Mouse (Mus musculus) hindbrain, postnatal 0 days (tissue): Measurements from ENCODE around the gene Hsd17b1. TPM values are rescaled to one million over a fixed set of nuclear protein-coding genes. Genes with fewer than 3 reads are reported as not detected.
A peak's percentile ranks its signal among the peaks of the same experiment; 100 is the strongest.
"Not testable (repeated sequence)": the region's sequence is repeated elsewhere in the genome, so short reads cannot be mapped to it uniquely, and the experiment has no call there.

ENCODE experiments used
- ATAC-seq: fragments of 200-750 bp; cut with Nextera tagmentation; 2 replicates; pipeline ENCODE4 v1.8.0; 2017; ENCODE audit warnings: mild to moderate bottlenecking, moderate TSS enrichment, moderate library complexity
- DNase-seq: peaks from one replicate; pipeline ENCODE4 v3.0.0-alpha.2; 2015; ENCODE audit warnings: low spot score
- H3K27ac ChIP-seq: fragments of 300-500 bp; sonication (generic); 2 replicates; pipeline ENCODE4 v1.5.1; 2014; ENCODE audit warnings: mild to moderate bottlenecking
- H3K27me3 ChIP-seq: fragments of 300-500 bp; sonication (generic); 2 replicates; pipeline ENCODE4 v1.6.1; 2014; ENCODE audit warnings: low read length, mixed read lengths; ENCODE audit not compliant: insufficient read depth
- H3K36me3 ChIP-seq: fragments of 300-500 bp; sonication (generic); 2 replicates; pipeline ENCODE4 v1.6.1; 2014; ENCODE audit warnings: low read length, mixed read lengths; ENCODE audit not compliant: insufficient read depth
- H3K4me1 ChIP-seq: fragments of 300-500 bp; sonication (generic); 2 replicates; pipeline ENCODE4 v1.6.1; 2014; ENCODE audit warnings: antibody characterized with exemption, low read length, mixed read lengths; ENCODE audit not compliant: insufficient read depth
- H3K4me2 ChIP-seq: fragments of 300-500 bp; sonication (generic); 2 replicates; pipeline ENCODE4 v1.6.1; 2014; ENCODE audit warnings: low read depth, mild to moderate bottlenecking, low read length, moderate library complexity, mixed read lengths
- H3K4me3 ChIP-seq: fragments of 300-500 bp; sonication (generic); 2 replicates; pipeline ENCODE4 v1.5.1; 2014; ENCODE audit warnings: low read length
- H3K9ac ChIP-seq: fragments of 300-500 bp; sonication (generic); replicated peaks from 2 replicates; pipeline ENCODE4 v1.6.1; 2014; ENCODE audit warnings: mild to moderate bottlenecking, low read length, moderate library complexity, mixed read lengths
- H3K9me3 ChIP-seq: fragments of 300-500 bp; sonication (generic); 2 replicates; pipeline ENCODE4 v1.6.1; 2016; ENCODE audit warnings: low read length, mixed read lengths
- CTCF ChIP-seq: IDR thresholded peaks from 2 replicates; pipeline ENCODE4 v1.5.1; 2016; ENCODE audit warnings: antibody characterized with exemption, control low read depth, low read depth
- WGBS: fragments of 180-500 bp; shearing (Covaris S2); extraction: QIAGEN DNeasy Blood & Tissue Kit; methylation state at CpG from one replicate; pipeline ENCODE4 v1.1.7; 2014; 5-methylcytosine and 5-hydroxymethylcytosine counted together
- microRNA-seq, 2 experiments: library from miRNA; unstranded; fragments of <30 nt; microRNA quantifications; one replicate each; pipeline ENCODE4; 2016
- polyA plus RNA-seq: library from polyadenylated mRNA; unstranded; fragments of >200 nt; fragmentation: Nextera tagmentation; extraction: Ambion mirVana; gene quantifications from 2 replicates; pipeline ENCODE4 v1.2.1, GENCODE M21; 2015
- total RNA-seq: library from RNA; depleted of rRNA; stranded (reverse); fragments of >200 nt; gene quantifications from 2 replicates; pipeline ENCODE4 v1.2.3, GENCODE M21; 2014; rRNA removed

Hsd17b1 gene
- total and polyA plus RNA-seq, 2 experiments from 2014 or later, result 0.16 TPM; not detected in 1

GRCm38 (mm10) chr11:101119761-101120544 is 41.7 kb downstream of the Hsd17b1 start, which contains the start of the genes Retreg3 and Tubg1:
TSS of gene Retreg3 (minus strand) at chr11:101119893.
TSS of gene Tubg1 (plus strand) at chr11:101119938.
- Histone ChIP-seq H3K4me2 (peak within 1 kb of the TSS; percentile 78), H3K36me3 (peaks cover 6% of the 10 kb centered on the region), H3K4me1 (peaks cover 14% of the 10 kb centered on the region; the same call in 1 of the 2 replicates), H3K27ac (peak within 1 kb of the TSS; percentile 94), H3K9me3 (no peaks in the 10 kb centered on the region), H3K27me3 (no peaks in the 10 kb centered on the region), H3K4me3 (peak within 1 kb of the TSS; percentile 97), H3K9ac (peak within 1 kb of the TSS; percentile 93)
- peak; percentile 14; the same call in 1 of the 2 replicates for TF ChIP-seq CTCF
- ATAC-seq (peak; percentile 97), DNase-seq (peak; percentile 100)
- WGBS, result under 1% methylated on average over 61 of the region's 61 CpGs

DNA sequence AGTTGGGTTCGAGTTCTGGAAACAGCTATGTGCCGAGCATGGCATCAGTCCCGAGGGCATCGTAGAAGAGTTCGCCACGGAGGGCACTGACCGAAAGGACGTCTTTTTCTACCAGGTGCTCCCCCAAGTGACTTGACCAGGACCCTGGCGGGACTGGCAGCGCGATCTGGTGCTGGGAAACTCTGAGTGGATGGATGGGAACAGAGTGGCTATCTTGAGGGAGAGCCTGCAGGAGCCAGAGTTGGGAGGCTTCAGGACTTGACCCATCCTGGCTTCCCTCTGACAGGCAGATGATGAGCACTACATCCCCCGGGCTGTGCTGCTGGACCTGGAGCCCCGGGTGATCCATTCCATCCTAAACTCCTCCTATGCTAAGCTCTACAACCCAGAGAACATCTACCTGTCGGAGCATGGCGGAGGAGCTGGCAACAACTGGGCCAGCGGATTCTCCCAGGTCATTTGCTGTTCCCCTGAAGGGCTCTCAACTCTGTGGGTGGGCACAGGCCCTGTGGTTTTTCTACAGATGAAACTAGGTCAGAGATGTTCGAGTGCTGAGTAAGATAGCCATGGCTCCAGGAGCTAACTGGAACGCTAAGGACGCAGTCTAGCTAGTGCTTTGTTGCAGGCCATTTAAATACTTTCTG is 42.5 kb downstream of the Hsd17b1 start:
- WGBS, result 21% methylated on average over 19 of the region's 19 CpGs
- peak overlapping the region; percentile 78 for H3K4me2 ChIP-seq
- H3K4me3 ChIP-seq, result peak overlapping the region; percentile 97
- ATAC-seq (no peak), DNase-seq (no peak)
- no peaks in the 10 kb centered on the region for H3K9me3 ChIP-seq
- no peaks in the 10 kb centered on the region for H3K27me3 ChIP-seq
- H3K4me1 ChIP-seq, result peaks cover 14% of the 10 kb centered on the region; the same call in 1 of the 2 replicates
- peak overlapping the region; percentile 53 for H3K9ac ChIP-seq
- H3K27ac ChIP-seq, result peak overlapping the region; percentile 83
- no peak for TF ChIP-seq CTCF
- peaks cover 6% of the 10 kb centered on the region for H3K36me3 ChIP-seq

DNA sequence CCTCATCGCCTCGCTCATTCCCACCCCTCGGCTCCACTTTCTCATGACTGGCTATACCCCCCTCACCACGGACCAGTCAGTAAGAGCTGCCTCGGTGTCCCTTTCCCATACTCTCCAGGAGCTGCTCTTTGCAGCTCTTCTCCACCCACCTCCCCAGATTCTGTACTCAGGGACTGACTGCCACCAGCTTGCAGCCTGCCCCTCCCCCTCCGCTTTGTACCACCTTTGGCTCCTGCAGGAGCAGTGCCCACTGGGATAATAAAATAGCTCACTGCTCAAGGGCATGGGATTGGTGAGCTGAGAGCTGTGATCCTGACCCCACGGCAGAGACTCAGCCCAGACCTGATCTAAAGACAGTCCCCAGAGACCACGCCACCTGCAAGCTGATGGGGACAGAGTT is 46.3 kb downstream of the Hsd17b1 start:
- not testable (repeated sequence) for ATAC-seq
- 96% methylated on average over 8 of the region's 8 CpGs for whole genome bisulfite sequencing

DNA sequence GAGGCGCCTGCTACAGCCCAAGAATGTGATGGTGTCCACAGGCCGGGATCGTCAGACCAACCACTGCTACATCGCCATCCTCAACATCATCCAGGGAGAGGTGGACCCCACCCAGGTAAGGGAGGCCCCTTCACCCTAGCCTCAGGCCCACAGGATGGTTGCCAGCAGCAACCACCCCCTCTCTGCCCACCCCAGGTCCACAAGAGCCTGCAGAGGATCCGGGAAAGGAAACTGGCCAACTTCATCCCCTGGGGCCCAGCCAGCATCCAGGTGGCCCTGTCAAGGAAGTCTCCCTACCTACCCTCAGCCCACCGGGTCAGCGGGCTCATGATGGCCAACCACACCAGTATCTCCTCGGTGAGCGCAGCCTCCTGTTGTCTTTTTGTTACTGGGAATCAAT is 46.8 kb downstream of the Hsd17b1 start:
- H3K4me3 ChIP-seq, ATAC-seq, H3K27ac ChIP-seq, H3K27me3 ChIP-seq, DNase-seq, H3K9me3 ChIP-seq, H3K9ac ChIP-seq, H3K4me1 ChIP-seq, H3K4me2 ChIP-seq: not testable (repeated sequence)
- WGBS, result 92% methylated on average over 5 of the region's 9 CpGs
- peaks cover 16% of the 10 kb centered on the region for H3K36me3 ChIP-seq

More for the DNA sequence above, 46.3 kb downstream of the Hsd17b1 start:
- not testable (repeated sequence) for H3K9ac ChIP-seq, H3K27ac ChIP-seq, H3K4me3 ChIP-seq, H3K9me3 ChIP-seq, H3K4me2 ChIP-seq, H3K4me1 ChIP-seq, H3K27me3 ChIP-seq, DNase-seq
- peaks cover 16% of the 10 kb centered on the region for H3K36me3 ChIP-seq

DNA sequence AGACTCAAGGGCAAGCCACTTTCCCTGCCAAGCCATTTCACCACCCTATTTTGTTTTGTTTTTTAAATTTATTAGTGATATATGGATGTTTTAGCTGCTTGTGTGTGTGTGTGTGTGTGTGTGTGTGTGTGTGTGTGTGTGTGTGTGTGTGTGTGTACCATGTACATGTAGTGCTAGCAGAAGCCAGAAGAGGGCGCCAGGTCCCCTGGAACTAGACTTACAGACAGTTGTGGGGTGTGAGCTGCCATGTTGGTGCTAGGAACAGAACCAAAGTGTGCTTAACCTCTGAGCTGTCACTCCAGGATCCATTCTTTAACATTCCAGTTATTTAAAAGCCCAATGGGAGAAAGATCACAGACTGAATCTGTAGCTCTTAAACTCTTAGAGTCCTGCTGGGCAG is 48.9 kb downstream of the Hsd17b1 start:
- H3K9ac ChIP-seq, result no peak overlapping the region
- WGBS, result 68% methylated on average over 1 of the region's 1 CpGs
- no peaks in the 10 kb centered on the region for H3K27me3 ChIP-seq
- H3K4me1 ChIP-seq, result no peaks in the 10 kb centered on the region
- H3K9me3 ChIP-seq, result no peaks in the 10 kb centered on the region
- no peak overlapping the region for H3K4me2 ChIP-seq
- no peak for DNase-seq
- peak; percentile 38 for TF ChIP-seq CTCF
- no peak for ATAC-seq
- H3K27ac ChIP-seq, result no peak overlapping the region
- no peak overlapping the region for H3K4me3 ChIP-seq
- H3K36me3 ChIP-seq, result peaks cover 16% of the 10 kb centered on the region

- WGBS, result 81% methylated on average over 11 of the region's 11 CpGs
- ATAC-seq (no peak), DNase-seq (no peak)
These were observed 50.9 kb downstream of the Hsd17b1 start for GRCm38 (mm10) chr11:101128996-101129577.

More at GRCm38 (mm10) chr11:101128996-101129577, 50.9 kb downstream of the Hsd17b1 start:
- H3K36me3 ChIP-seq, result peaks cover 11% of the 10 kb centered on the region
- H3K4me2 ChIP-seq, result no peak overlapping the region
- no peaks in the 10 kb centered on the region for H3K27me3 ChIP-seq
- no peak for TF ChIP-seq CTCF
- H3K27ac ChIP-seq, result no peak overlapping the region
- H3K9me3 ChIP-seq, result no peaks in the 10 kb centered on the region
- no peak overlapping the region for H3K9ac ChIP-seq
- H3K4me3 ChIP-seq, result no peak overlapping the region
- no peaks in the 10 kb centered on the region for H3K4me1 ChIP-seq

Small RNA genes within 50 kb of the gene (microRNA-seq; reads per million reads assigned to microRNA genes)
- gene Mir6928, result 5.0 to 5.1 reads per million in 2 experiments

Other genes starting within 250 kb of the Hsd17b1 start
- 21.8 and 25.0 TPM in 2 replicates for gene Stat5b, start 227.7 kb upstream of the Hsd17b1 start, total RNA-seq
- gene Stat5b, start 227.7 kb upstream of the Hsd17b1 start, polyA plus RNA-seq, result 12.5 and 12.8 TPM in 2 replicates
- gene Stat5a, start 219.1 kb upstream of the Hsd17b1 start, total RNA-seq, result 4.1 and 5.5 TPM in 2 replicates
- gene Stat5a, start 219.1 kb upstream of the Hsd17b1 start, polyA plus RNA-seq, result 2.5 and 3.3 TPM in 2 replicates
- 49.7 and 56.2 TPM in 2 replicates for gene Stat3, start 138.9 kb upstream of the Hsd17b1 start, total RNA-seq
- 41.4 and 43.4 TPM in 2 replicates for gene Stat3, start 138.9 kb upstream of the Hsd17b1 start, polyA plus RNA-seq
- gene Cavin1, start 107.5 kb upstream of the Hsd17b1 start, total RNA-seq, result 19.7 and 26.3 TPM in 2 replicates
- 48.6 and 50.2 TPM in 2 replicates for gene Cavin1, start 107.5 kb upstream of the Hsd17b1 start, polyA plus RNA-seq
- 213 and 222 TPM in 2 replicates for gene Atp6v0a1, start 69.0 kb upstream of the Hsd17b1 start, total RNA-seq
- gene Atp6v0a1, start 69.0 kb upstream of the Hsd17b1 start, polyA plus RNA-seq, result 162 and 181 TPM in 2 replicates
- gene Naglu, start 8.4 kb upstream of the Hsd17b1 start, total RNA-seq, result 23.1 and 23.8 TPM in 2 replicates
- gene Naglu, start 8.4 kb upstream of the Hsd17b1 start, polyA plus RNA-seq, result 15.3 and 17.0 TPM in 2 replicates
- 45.7 and 53.2 TPM in 2 replicates for gene Coasy, start 4.2 kb downstream of the Hsd17b1 start, total RNA-seq
- 34.5 and 35.1 TPM in 2 replicates for gene Coasy, start 4.2 kb downstream of the Hsd17b1 start, polyA plus RNA-seq
- 42.2 and 75.2 TPM in 2 replicates for gene Mlx, start 8.9 kb downstream of the Hsd17b1 start, total RNA-seq
- 58.3 and 61.0 TPM in 2 replicates for gene Mlx, start 8.9 kb downstream of the Hsd17b1 start, polyA plus RNA-seq
- 2.9 and 5.5 TPM in 2 replicates for gene Psmc3ip, start 17.0 kb downstream of the Hsd17b1 start, total RNA-seq
- gene Psmc3ip, start 17.0 kb downstream of the Hsd17b1 start, polyA plus RNA-seq, result 16.3 and 17.5 TPM in 2 replicates
- gene Retreg3, start 41.5 kb downstream of the Hsd17b1 start, total RNA-seq, result 56.8 and 68.4 TPM in 2 replicates
- gene Retreg3, start 41.5 kb downstream of the Hsd17b1 start, polyA plus RNA-seq, result 23.4 and 24.7 TPM in 2 replicates
- 59.3 and 68.3 TPM in 2 replicates for gene Tubg1, start 41.5 kb downstream of the Hsd17b1 start, total RNA-seq
- 71.5 and 72.8 TPM in 2 replicates for gene Tubg1, start 41.5 kb downstream of the Hsd17b1 start, polyA plus RNA-seq
- 29.7 and 40.8 TPM in 2 replicates for gene Tubg2, start 77.5 kb downstream of the Hsd17b1 start, total RNA-seq
- gene Tubg2, start 77.5 kb downstream of the Hsd17b1 start, polyA plus RNA-seq, result 57.7 and 62.8 TPM in 2 replicates
- 25.4 and 28.9 TPM in 2 replicates for gene Cntnap1, start 92.1 kb downstream of the Hsd17b1 start, total RNA-seq
- 5.8 and 6.5 TPM in 2 replicates for gene Cntnap1, start 92.1 kb downstream of the Hsd17b1 start, polyA plus RNA-seq
- 26.7 and 32.3 TPM in 2 replicates for gene Plekhh3, start 92.9 kb downstream of the Hsd17b1 start, total RNA-seq
- gene Plekhh3, start 92.9 kb downstream of the Hsd17b1 start, polyA plus RNA-seq, result 8.8 TPM in 2 replicates
- gene Ccr10, start 97.0 kb downstream of the Hsd17b1 start, total RNA-seq, result 0.16 and 0.43 TPM in 2 replicates
- 0.88 and 1.0 TPM in 2 replicates for gene Ccr10, start 97.0 kb downstream of the Hsd17b1 start, polyA plus RNA-seq
- 26.7 and 27.6 TPM in 2 replicates for gene Ezh1, start 148.1 kb downstream of the Hsd17b1 start, total RNA-seq
- gene Ezh1, start 148.1 kb downstream of the Hsd17b1 start, polyA plus RNA-seq, result 20.1 and 22.2 TPM in 2 replicates
- gene Ramp2, start 167.6 kb downstream of the Hsd17b1 start, total RNA-seq, result 66.1 and 72.7 TPM in 2 replicates
- gene Ramp2, start 167.6 kb downstream of the Hsd17b1 start, polyA plus RNA-seq, result 108 and 111 TPM in 2 replicates
- 66.1 and 82.1 TPM in 2 replicates for gene Vps25, start 175.3 kb downstream of the Hsd17b1 start, total RNA-seq
- gene Vps25, start 175.3 kb downstream of the Hsd17b1 start, polyA plus RNA-seq, result 134 and 137 TPM in 2 replicates
- gene Wnk4, start 182.2 kb downstream of the Hsd17b1 start, total RNA-seq, result 1.5 and 2.5 TPM in 2 replicates
- 6.5 and 8.0 TPM in 2 replicates for gene Wnk4, start 182.2 kb downstream of the Hsd17b1 start, polyA plus RNA-seq
- gene Cntd1, start 200.6 kb downstream of the Hsd17b1 start, total RNA-seq, result 0.10 TPM in 1 of 2 replicates, not detected in the other
- 0.66 and 0.89 TPM in 2 replicates for gene Cntd1, start 200.6 kb downstream of the Hsd17b1 start, polyA plus RNA-seq
- gene Coa3, start 200.7 kb downstream of the Hsd17b1 start, total RNA-seq, result 146 and 154 TPM in 2 replicates
- 214 and 225 TPM in 2 replicates for gene Coa3, start 200.7 kb downstream of the Hsd17b1 start, polyA plus RNA-seq
- gene Becn1, start 223.9 kb downstream of the Hsd17b1 start, total RNA-seq, result 71.1 and 95.3 TPM in 2 replicates
- 140 and 145 TPM in 2 replicates for gene Becn1, start 223.9 kb downstream of the Hsd17b1 start, polyA plus RNA-seq
- 68.3 and 71.1 TPM in 2 replicates for gene Psme3, start 237.8 kb downstream of the Hsd17b1 start, total RNA-seq
- 78.2 and 83.9 TPM in 2 replicates for gene Psme3, start 237.8 kb downstream of the Hsd17b1 start, polyA plus RNA-seq
- 3.8 and 4.1 TPM in 2 replicates for gene Aoc2, start 246.7 kb downstream of the Hsd17b1 start, total RNA-seq
- 0.59 and 0.63 TPM in 2 replicates for gene Aoc2, start 246.7 kb downstream of the Hsd17b1 start, polyA plus RNA-seq